Mouse (Mus musculus) heart, postnatal 10 days (tissue): ENCODE measurements around the gene Snai1. TPM values are rescaled to one million over a fixed set of nuclear protein-coding genes. Genes with fewer than 3 reads are reported as not detected.
A peak's percentile ranks its signal among the peaks of the same experiment; 100 is the strongest.

ENCODE experiments used
- DNase-seq, 2 experiments: peaks; one replicate each; pipeline ENCODE4 v3.0.0; 2021
- intact Hi-C: fragments of 180-260 bp; cut with DNase I; formaldehyde crosslinking; loops from one replicate; pipeline ENCODE4 v1.15.1; 2025
- total RNA-seq, 2 experiments: library from RNA; stranded (reverse); gene quantifications; 2 replicates each; pipeline ENCODE4 v1.2.3; 2021

Gene Snai1
- total RNA-seq, 2 experiments from 2014 or later: 3.6 to 4.1 TPM

- intact Hi-C loops: no loop called here
Observed at GRCm38 (mm10) chr2:167547444-167547843, 9.4 kb downstream of the Snai1 start.

GRCm38 (mm10) chr2:167548961-167549360 is 11.0 kb downstream of the Snai1 start:
- intact Hi-C loops: no loop called here
- DNase-seq: no peak

More at GRCm38 (mm10) chr2:167547444-167547843, 9.4 kb downstream of the Snai1 start:
- DNase-seq: no peak

- no peak for DNase-seq
- intact Hi-C loops: no loop called here
Observed at GRCm38 (mm10) chr2:167550341-167550854, 12.4 kb downstream of the Snai1 start.

- intact Hi-C loops: no loop called here
- no peak for DNase-seq
Observed at GRCm38 (mm10) chr2:167551342-167551920, 13.4 kb downstream of the Snai1 start.

- intact Hi-C loops: no loop called here
- no peak for DNase-seq
Observed at GRCm38 (mm10) chr2:167552292-167552691, 14.3 kb downstream of the Snai1 start.

- DNase-seq: peak; percentile 73 to 78
- intact Hi-C loops: no loop called here
Observed at GRCm38 (mm10) chr2:167552927-167553402, 15.0 kb downstream of the Snai1 start.

GRCm38 (mm10) chr2:167555766-167556165 is 17.8 kb downstream of the Snai1 start:
- DNase-seq: no peak
- intact Hi-C loops: no loop called here

GRCm38 (mm10) chr2:167559413-167559812 is 21.4 kb downstream of the Snai1 start:
- intact Hi-C loops: no loop called here
- no peak for DNase-seq

GRCm38 (mm10) chr2:167562101-167562500 is 24.1 kb downstream of the Snai1 start:
- peak; percentile 62 to 70 for DNase-seq
- intact Hi-C loops: no loop called here

GRCm38 (mm10) chr2:167563035-167563434 is 25.0 kb downstream of the Snai1 start:
- no peak for DNase-seq
- intact Hi-C loops: no loop called here

GRCm38 (mm10) chr2:167563703-167564102 is 25.7 kb downstream of the Snai1 start:
- intact Hi-C loops: loop anchor here (2.0 kb wide), 1 partner anchor 31 kb away; no protein-coding TSS in a partner anchor
- no peak for DNase-seq

GRCm38 (mm10) chr2:167564551-167565311 is 26.7 kb downstream of the Snai1 start:
- no peak for DNase-seq
- intact Hi-C loops: loop anchor here (2.0 kb wide), 1 partner anchor 30 kb away; no protein-coding TSS in a partner anchor

GRCm38 (mm10) chr2:167565312-167565656 is 27.3 kb downstream of the Snai1 start:
- no peak for DNase-seq
- intact Hi-C loops: loop anchor here (2.0 kb wide), 1 partner anchor 30 kb away; no protein-coding TSS in a partner anchor

- DNase-seq: peak; percentile 85 to 86
- intact Hi-C loops: loop anchor here (2.0 kb wide), 1 partner anchor 29 kb away; no protein-coding TSS in a partner anchor
Observed at GRCm38 (mm10) chr2:167565682-167566081, 27.7 kb downstream of the Snai1 start.

- intact Hi-C loops: no loop called here
- DNase-seq: no peak
Observed at GRCm38 (mm10) chr2:167568112-167568511, 30.1 kb downstream of the Snai1 start.

- intact Hi-C loops: loop anchor here (2.0 kb wide), 1 partner anchor 17 kb away; no protein-coding TSS in a partner anchor
- peak; percentile 86 to 89 for DNase-seq
Observed at GRCm38 (mm10) chr2:167569934-167570651, 32.1 kb downstream of the Snai1 start.

- no peak for DNase-seq
- intact Hi-C loops: loop anchor here (2.0 kb wide), 1 partner anchor 16 kb away; no protein-coding TSS in a partner anchor
Observed at GRCm38 (mm10) chr2:167570815-167571214, 32.8 kb downstream of the Snai1 start.

GRCm38 (mm10) chr2:167571442-167572220 is 33.6 kb downstream of the Snai1 start:
- intact Hi-C loops: loop anchor here (2.0 kb wide), 1 partner anchor 15 kb away; no protein-coding TSS in a partner anchor
- DNase-seq: no peak

GRCm38 (mm10) chr2:167574814-167575213 is 36.8 kb downstream of the Snai1 start:
- intact Hi-C loops: no loop called here
- DNase-seq: peak; percentile 76 to 78

- intact Hi-C loops: no loop called here
- no peak for DNase-seq
Observed at GRCm38 (mm10) chr2:167575581-167575980, 37.6 kb downstream of the Snai1 start.
